Mouse (Mus musculus): ENCODE measurements around the gene Cdkl1. TPM values are rescaled to one million over a fixed set of nuclear protein-coding genes. Genes with fewer than 3 reads are reported as not detected.

The Cdkl1 gene
- polyA plus RNA-seq, 1 experiment from 2014 or later: 1.2 TPM

DNA sequence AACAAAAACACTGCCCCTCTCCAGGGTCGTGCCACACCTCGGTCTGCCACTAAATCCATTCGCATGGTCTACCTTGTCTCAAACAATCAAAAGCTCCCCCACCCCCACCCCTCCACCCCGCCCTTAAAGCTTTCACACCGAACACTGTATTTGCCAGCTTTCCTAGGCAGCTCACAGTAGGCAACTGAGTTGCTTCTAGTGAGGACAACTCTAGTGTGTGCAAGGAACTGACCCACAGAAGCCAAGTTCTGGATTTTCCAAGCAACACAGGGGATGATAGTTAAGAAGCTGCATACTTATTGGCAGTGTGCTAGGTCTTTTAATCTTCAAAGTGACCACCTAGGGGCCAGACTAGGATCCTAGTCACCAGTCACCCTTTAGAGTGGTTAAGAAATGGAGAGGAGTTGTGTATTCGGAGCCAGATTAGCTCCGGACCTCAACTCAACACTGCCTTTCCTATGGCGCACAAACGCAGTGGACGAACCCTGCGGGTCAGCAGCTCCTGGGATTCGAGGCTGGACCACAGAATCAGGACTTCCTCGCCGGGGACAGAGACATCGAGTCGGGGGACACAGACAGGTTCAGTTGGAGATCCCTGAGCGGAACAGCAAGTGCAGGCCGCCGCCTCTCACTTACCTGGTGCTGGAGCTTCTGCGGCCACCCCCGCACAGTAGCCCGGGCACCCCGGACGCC, 66.9 kb downstream of the Cdkl1 start:
- WGBS: 2% methylated on average over 24 of the region's 24 CpGs
- no peak for DNase-seq (ENCODE audit: low spot score)
- Histone ChIP-seq H3K27ac (peak overlapping the region; percentile 89), H3K4me1 (peaks cover 19% of the 10 kb centered on the region), H3K4me3 (peak overlapping the region; percentile 80), H3K9me3 (replicated peaks) (peaks cover 7% of the 10 kb centered on the region; the same call in 1 of the 2 replicates), H3K27me3 (ENCODE audit: low read depth, poor library complexity, severe bottlenecking) (no peaks in the 10 kb centered on the region), H3K36me3 (peaks cover 29% of the 10 kb centered on the region)

DNA sequence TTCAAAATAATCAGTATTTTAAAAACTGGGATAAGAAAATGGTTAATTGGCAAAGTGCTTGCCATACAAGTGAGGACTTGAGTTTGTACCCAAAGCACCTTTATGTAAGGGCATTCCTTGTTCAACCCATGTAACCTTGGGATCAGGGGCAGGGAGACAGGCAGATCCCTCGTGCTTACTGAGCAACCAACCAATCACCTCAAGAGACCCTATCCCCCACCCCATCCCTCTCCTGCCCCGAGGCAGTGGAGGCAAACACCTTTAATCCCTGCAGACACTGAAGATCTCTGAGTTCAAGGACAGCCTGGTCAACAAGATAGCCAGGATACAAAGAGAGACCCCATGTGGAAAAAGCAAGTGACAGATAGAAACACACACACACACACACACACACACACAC, 67.7 kb downstream of the Cdkl1 start:
- Histone ChIP-seq H3K27ac (no peak overlapping the region), H3K4me1 (peaks cover 19% of the 10 kb centered on the region), H3K9me3 (replicated peaks) (peaks cover 8% of the 10 kb centered on the region; the same call in 1 of the 2 replicates), H3K4me3 (peak overlapping the region; percentile 80), H3K36me3 (peaks cover 37% of the 10 kb centered on the region), H3K27me3 (ENCODE audit: low read depth, poor library complexity, severe bottlenecking) (no peaks in the 10 kb centered on the region)
- 69% methylated on average over 2 of the region's 2 CpGs for WGBS
- no peak for DNase-seq (ENCODE audit: low spot score)

GRCm38 (mm10) chr12:69722857-69723256, 68.2 kb downstream of the Cdkl1 start:
- DNase-seq (ENCODE audit: low spot score): no peak
- no peak overlapping the region for H3K27ac ChIP-seq
- H3K36me3 ChIP-seq: peaks cover 41% of the 10 kb centered on the region
- peaks cover 19% of the 10 kb centered on the region for H3K4me1 ChIP-seq
- H3K27me3 ChIP-seq (ENCODE audit: low read depth, poor library complexity, severe bottlenecking): no peaks in the 10 kb centered on the region
- H3K9me3 ChIP-seq (replicated peaks): peaks cover 8% of the 10 kb centered on the region; the same call in 1 of the 2 replicates
- 89% methylated on average over 3 of the region's 3 CpGs for WGBS
- H3K4me3 ChIP-seq: no peak overlapping the region

GRCm38 (mm10) chr12:69713628-69714027, 77.4 kb downstream of the Cdkl1 start:
- Histone ChIP-seq H3K27ac (no peak overlapping the region), H3K9me3 (replicated peaks) (no peaks in the 10 kb centered on the region), H3K36me3 (peaks cover 52% of the 10 kb centered on the region), H3K4me3 (no peak overlapping the region), H3K27me3 (ENCODE audit: low read depth, poor library complexity, severe bottlenecking) (no peaks in the 10 kb centered on the region), H3K4me1 (no peaks in the 10 kb centered on the region)
- no peak for DNase-seq (ENCODE audit: low spot score)

DNA sequence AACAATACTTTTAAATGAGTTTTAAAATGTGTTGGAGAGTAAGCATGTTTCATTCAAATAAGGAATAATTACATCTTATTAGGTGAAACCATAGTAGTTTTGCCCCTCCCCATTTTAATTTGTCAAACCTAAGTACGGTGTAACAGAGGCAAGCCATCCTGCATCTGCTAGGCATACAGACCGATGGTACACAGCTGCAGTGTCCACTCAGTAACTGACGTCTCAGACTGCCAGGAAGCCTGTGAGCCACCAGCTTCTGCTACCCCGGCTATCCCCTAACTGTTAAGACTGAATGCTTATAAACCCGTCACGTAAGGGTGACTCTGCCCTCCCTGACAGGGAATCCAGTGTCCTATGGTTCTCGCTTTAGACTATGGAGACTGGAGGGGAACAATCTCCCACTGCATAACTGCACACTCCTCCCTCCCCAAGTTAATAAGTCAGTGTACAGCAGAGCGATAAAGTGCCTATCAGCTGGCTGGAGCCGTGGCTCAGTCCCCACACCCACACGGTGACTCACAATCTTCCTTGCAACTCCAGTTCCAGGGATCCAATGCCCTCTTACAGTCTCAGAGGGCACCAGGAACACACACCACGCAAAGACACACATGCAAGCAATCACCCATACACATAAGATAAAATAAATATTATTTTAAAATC, 86.1 kb downstream of the Cdkl1 start:
- Histone ChIP-seq H3K4me1 (no peaks in the 10 kb centered on the region), H3K9me3 (replicated peaks) (no peaks in the 10 kb centered on the region), H3K27ac (no peak overlapping the region), H3K4me3 (no peak overlapping the region), H3K36me3 (peaks cover 38% of the 10 kb centered on the region), H3K27me3 (ENCODE audit: low read depth, poor library complexity, severe bottlenecking) (no peaks in the 10 kb centered on the region)
- no peak for DNase-seq (ENCODE audit: low spot score)
- 92% methylated on average over 11 of the region's 11 CpGs for WGBS

GRCm38 (mm10) chr12:69698352-69698751, 92.7 kb downstream of the Cdkl1 start:
- H3K27ac ChIP-seq: no peak overlapping the region
- H3K4me1 ChIP-seq: no peaks in the 10 kb centered on the region
- no peaks in the 10 kb centered on the region for H3K27me3 ChIP-seq (ENCODE audit: low read depth, poor library complexity, severe bottlenecking)
- H3K4me3 ChIP-seq: no peak overlapping the region
- H3K9me3 ChIP-seq (replicated peaks): no peaks in the 10 kb centered on the region
- peaks cover 33% of the 10 kb centered on the region for H3K36me3 ChIP-seq
- DNase-seq (ENCODE audit: low spot score): no peak
- WGBS: 94% methylated on average over 6 of the region's 6 CpGs

MicroRNA genes within 50 kb of the gene (microRNA counts, 519-probe panel; counts per million panel counts)
- 684 counts per million, percentile 72 among the panel's probes with 10 or more counts for microRNA mmu-miR-681

Small RNA genes lying within 50 kb of the gene (microRNA-seq; reads per million reads assigned to microRNA genes)
- gene Mir681: not detected

Other genes with a start within 250 kb of the Cdkl1 start
- 37.0 and 40.3 TPM in 2 replicates for gene Vcpkmt, start 208.2 kb downstream of the Cdkl1 start, polyA plus RNA-seq (2016; fragmentation: Nextera tagmentation; extraction: Ambion mirVana)
- 8.3 and 10.0 TPM in 2 replicates for gene Sos2, start 109.4 kb downstream of the Cdkl1 start, polyA plus RNA-seq (2016; fragmentation: Nextera tagmentation; extraction: Ambion mirVana)
- 21.3 and 22.7 TPM in 2 replicates for gene L2hgdh, start 66.4 kb downstream of the Cdkl1 start, polyA plus RNA-seq (2016; fragmentation: Nextera tagmentation; extraction: Ambion mirVana)
- gene Atp5s, start 66.3 kb downstream of the Cdkl1 start, polyA plus RNA-seq (2016; fragmentation: Nextera tagmentation; extraction: Ambion mirVana): 26.3 and 27.9 TPM in 2 replicates
- 1.8 and 4.7 TPM in 2 replicates for gene Atl1, start 101.3 kb upstream of the Cdkl1 start, polyA plus RNA-seq (2016; fragmentation: Nextera tagmentation; extraction: Ambion mirVana)
- gene Map4k5, start 101.9 kb upstream of the Cdkl1 start, polyA plus RNA-seq (2016; fragmentation: Nextera tagmentation; extraction: Ambion mirVana): 28.1 and 33.9 TPM in 2 replicates
- 8.7 and 9.3 TPM in 2 replicates for gene Sav1, start 195.7 kb upstream of the Cdkl1 start, polyA plus RNA-seq (2016; fragmentation: Nextera tagmentation; extraction: Ambion mirVana)

Data from limb, embryonic 10.5 days (tissue).